Mouse (Mus musculus): ENCODE results near the gene Pm20d1.

Gene Pm20d1

GRCm38 (mm10) chr1:131797202-131797909 is at the start of gene Pm20d1:
Gene Pm20d1, plus strand, starts transcription at chr1:131797381.
- no peak for DNase-seq

GRCm38 (mm10) chr1:131747761-131748160 is 49.4 kb upstream of the Pm20d1 start:
- no peak for DNase-seq

GRCm38 (mm10) chr1:131748636-131749035 is 48.5 kb upstream of the Pm20d1 start:
- no peak for DNase-seq

GRCm38 (mm10) chr1:131749706-131750545 is 47.3 kb upstream of the Pm20d1 start:
- no peak for DNase-seq

GRCm38 (mm10) chr1:131751181-131751890 is 45.8 kb upstream of the Pm20d1 start:
- DNase-seq: no peak

GRCm38 (mm10) chr1:131751891-131752311 is 45.3 kb upstream of the Pm20d1 start:
- no peak for DNase-seq

GRCm38 (mm10) chr1:131754212-131754829 is 42.9 kb upstream of the Pm20d1 start:
- no peak for DNase-seq

GRCm38 (mm10) chr1:131754916-131755315 is 42.3 kb upstream of the Pm20d1 start:
- DNase-seq: peak; percentile 76

GRCm38 (mm10) chr1:131757211-131757610 is 40.0 kb upstream of the Pm20d1 start:
- no peak for DNase-seq

GRCm38 (mm10) chr1:131758796-131759195 is 38.4 kb upstream of the Pm20d1 start:
- DNase-seq: no peak

GRCm38 (mm10) chr1:131759667-131760427 is 37.3 kb upstream of the Pm20d1 start:
- no peak for DNase-seq

- no peak for DNase-seq
Measured at GRCm38 (mm10) chr1:131760428-131760820, 36.8 kb upstream of the Pm20d1 start.

GRCm38 (mm10) chr1:131761079-131761831 is 35.9 kb upstream of the Pm20d1 start:
- DNase-seq: no peak

- DNase-seq: no peak
Measured at GRCm38 (mm10) chr1:131763683-131764082, 33.5 kb upstream of the Pm20d1 start.

GRCm38 (mm10) chr1:131764581-131765338 is 32.4 kb upstream of the Pm20d1 start:
- DNase-seq: no peak

GRCm38 (mm10) chr1:131765357-131766001 is 31.7 kb upstream of the Pm20d1 start:
- DNase-seq: peak; percentile 59

- DNase-seq: no peak
Measured at GRCm38 (mm10) chr1:131769296-131769695, 27.9 kb upstream of the Pm20d1 start.

GRCm38 (mm10) chr1:131770656-131771055 is 26.5 kb upstream of the Pm20d1 start:
- DNase-seq: peak; percentile 85

GRCm38 (mm10) chr1:131771440-131771839 is 25.7 kb upstream of the Pm20d1 start:
- DNase-seq: no peak

GRCm38 (mm10) chr1:131794591-131794990 is 2.6 kb upstream of the Pm20d1 start:
- DNase-seq: no peak

Measured in right cerebral cortex, adult 18-20 months (tissue).